Mouse (Mus musculus) urinary bladder, postnatal 36 days (tissue): ENCODE results near the gene Xrra1.
"Not testable (repeated sequence)": the region's sequence is repeated elsewhere in the genome, so short reads cannot be mapped to it uniquely, and the experiment has no call there.

Experiments used
- DNase-seq, 2 experiments: peaks; one replicate each; pipeline ENCODE4 v3.0.0; 2022; ENCODE audit warnings: low spot score in 2 of 2, mixed read lengths in 1 of 2

Xrra1 gene

GRCm38 (mm10) chr7:99953442-99954098 is 94.7 kb downstream of the Xrra1 start:
- no peak for DNase-seq

GRCm38 (mm10) chr7:99954212-99954611 is 95.3 kb downstream of the Xrra1 start:
- DNase-seq: no peak

- no peak for DNase-seq
Observed at GRCm38 (mm10) chr7:99956095-99956494, 97.2 kb downstream of the Xrra1 start.

GRCm38 (mm10) chr7:99957226-99957965 is 98.5 kb downstream of the Xrra1 start:
- no peak for DNase-seq

- not testable (repeated sequence) for DNase-seq
Observed at GRCm38 (mm10) chr7:99960571-99960970, 101.7 kb downstream of the Xrra1 start.

GRCm38 (mm10) chr7:99961518-99961917 is 102.6 kb downstream of the Xrra1 start:
- DNase-seq: no peak

- DNase-seq: no peak
Observed at GRCm38 (mm10) chr7:99962536-99963236, 103.8 kb downstream of the Xrra1 start.

GRCm38 (mm10) chr7:99963237-99963860 is 104.4 kb downstream of the Xrra1 start:
- no peak for DNase-seq

GRCm38 (mm10) chr7:99965020-99965841 is 106.3 kb downstream of the Xrra1 start:
- no peak for DNase-seq

- DNase-seq: no peak
Observed at GRCm38 (mm10) chr7:99966011-99966721, 107.2 kb downstream of the Xrra1 start.
